Mouse (Mus musculus): ENCODE results near the gene Myrip.
"Not testable (repeated sequence)": the region's sequence is repeated elsewhere in the genome, so short reads cannot be mapped to it uniquely, and the experiment has no call there.

Myrip gene

GRCm38 (mm10) chr9:120395188-120395587 is 93.9 kb downstream of the Myrip start:
- in situ Hi-C loops (cut with MboI, MseI) = no loop called here

GRCm38 (mm10) chr9:120396579-120397185 is 95.4 kb downstream of the Myrip start:
- in situ Hi-C loops (cut with MboI, MseI) = no loop called here

GRCm38 (mm10) chr9:120398289-120398688 is 97.0 kb downstream of the Myrip start:
- in situ Hi-C loops (cut with MboI, MseI) = no loop called here

GRCm38 (mm10) chr9:120399537-120399936 is 98.2 kb downstream of the Myrip start:
- in situ Hi-C loops (cut with MboI, MseI) = not testable (repeated sequence)

GRCm38 (mm10) chr9:120402368-120402767 is 101.1 kb downstream of the Myrip start:
- in situ Hi-C loops (cut with MboI, MseI) = no loop called here

- in situ Hi-C loops (cut with MboI, MseI) = no loop called here
Observed at GRCm38 (mm10) chr9:120403661-120404060, 102.3 kb downstream of the Myrip start.

- in situ Hi-C loops (cut with MboI, MseI) = no loop called here
Observed at GRCm38 (mm10) chr9:120409663-120410181, 108.4 kb downstream of the Myrip start.

- in situ Hi-C loops (cut with MboI, MseI) = no loop called here
Observed at GRCm38 (mm10) chr9:120410421-120410820, 109.1 kb downstream of the Myrip start.

GRCm38 (mm10) chr9:120415504-120415903 is 114.2 kb downstream of the Myrip start:
- in situ Hi-C loops (cut with MboI, MseI) = no loop called here

- in situ Hi-C loops (cut with MboI, MseI) = no loop called here
Observed at GRCm38 (mm10) chr9:120416151-120416550, 114.8 kb downstream of the Myrip start.

GRCm38 (mm10) chr9:120416729-120417128 is 115.4 kb downstream of the Myrip start:
- in situ Hi-C loops (cut with MboI, MseI) = no loop called here

- in situ Hi-C loops (cut with MboI, MseI) = no loop called here
Observed at GRCm38 (mm10) chr9:120418582-120418981, 117.3 kb downstream of the Myrip start.

GRCm38 (mm10) chr9:120424567-120424966 is 123.3 kb downstream of the Myrip start:
- in situ Hi-C loops (cut with MboI, MseI) = no loop called here

GRCm38 (mm10) chr9:120425768-120426167 is 124.5 kb downstream of the Myrip start:
- in situ Hi-C loops (cut with MboI, MseI) = no loop called here

- in situ Hi-C loops (cut with MboI, MseI) = no loop called here
Observed at GRCm38 (mm10) chr9:120428181-120428580, 126.9 kb downstream of the Myrip start.

GRCm38 (mm10) chr9:120433747-120434146 is 132.4 kb downstream of the Myrip start:
- in situ Hi-C loops (cut with MboI, MseI) = loop anchor here (5.0 kb wide), 1 partner anchor 69 kb away; no protein-coding TSS in a partner anchor

- in situ Hi-C loops (cut with MboI, MseI) = no loop called here
Observed at GRCm38 (mm10) chr9:120435841-120436240, 134.5 kb downstream of the Myrip start.

- in situ Hi-C loops (cut with MboI, MseI) = no loop called here
Observed at GRCm38 (mm10) chr9:120436854-120437253, 135.5 kb downstream of the Myrip start.

GRCm38 (mm10) chr9:120437266-120437876 is 136.1 kb downstream of the Myrip start:
- in situ Hi-C loops (cut with MboI, MseI) = no loop called here

GRCm38 (mm10) chr9:120438350-120438749 is 137.0 kb downstream of the Myrip start:
- in situ Hi-C loops (cut with MboI, MseI) = no loop called here

- in situ Hi-C loops (cut with MboI, MseI) = no loop called here
Observed at GRCm38 (mm10) chr9:120438781-120439180, 137.5 kb downstream of the Myrip start.

GRCm38 (mm10) chr9:120444642-120445041 is 143.3 kb downstream of the Myrip start:
- in situ Hi-C loops (cut with MboI, MseI) = no loop called here

- in situ Hi-C loops (cut with MboI, MseI) = no loop called here
Observed at GRCm38 (mm10) chr9:120449696-120450329, 148.5 kb downstream of the Myrip start.

All from regulatory T cell (primary cell).